Mouse (Mus musculus) kidney, postnatal 36 days (tissue): ENCODE results near the gene Ubxn7.

Source experiments
- DNase-seq, 2 experiments: peaks; one replicate each; pipeline ENCODE4 v3.0.0; 2021 to 2022; ENCODE audit warnings: mixed read lengths in 2 of 2

The Ubxn7 gene

DNA sequence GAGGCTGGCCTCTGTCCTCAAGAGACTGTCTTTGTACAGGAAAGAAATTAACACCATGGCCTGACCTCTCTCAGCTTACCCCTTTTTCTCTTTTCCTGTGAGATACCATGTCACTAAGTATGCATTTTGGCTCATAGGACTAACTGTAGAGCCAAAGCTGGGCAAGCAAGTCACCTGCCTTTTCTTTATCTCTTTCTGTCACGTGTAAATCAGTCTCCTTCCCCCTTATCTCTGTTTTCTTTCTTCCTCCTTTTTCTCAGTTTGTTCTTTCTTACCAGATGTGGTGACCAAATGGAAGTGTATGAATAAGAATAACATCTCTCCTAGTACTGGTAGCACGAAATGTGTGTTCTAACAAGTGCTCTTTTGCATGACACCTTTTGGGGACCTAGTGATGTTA, 52.8 kb downstream of the Ubxn7 start:
- DNase-seq, result no peak

DNA sequence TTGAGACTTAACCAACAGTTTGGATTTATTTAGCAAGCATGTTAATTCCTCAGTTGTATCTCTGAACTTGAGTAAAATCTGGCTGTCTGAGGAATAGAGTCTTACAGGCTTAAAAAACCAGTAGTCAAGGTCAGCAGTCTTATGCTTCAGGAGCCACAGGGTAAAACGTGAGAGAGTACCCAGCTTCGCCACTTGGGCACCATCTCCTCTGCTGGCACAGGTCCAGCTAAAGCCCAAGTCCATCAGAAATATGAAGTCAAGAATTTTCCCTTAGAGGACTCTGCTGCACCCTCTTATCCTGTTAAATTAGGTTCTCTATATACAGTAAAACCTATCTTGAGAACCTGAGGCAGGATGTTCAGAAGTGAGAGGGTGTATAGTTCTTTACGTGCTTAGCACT, 54.8 kb downstream of the Ubxn7 start:
- peak; percentile 18 to 52 for DNase-seq

- no peak for DNase-seq
Observed at GRCm38 (mm10) chr16:32389049-32389448, 57.0 kb downstream of the Ubxn7 start.

GRCm38 (mm10) chr16:32389841-32390240, 57.8 kb downstream of the Ubxn7 start:
- DNase-seq, result no peak

- DNase-seq, result no peak
Observed at GRCm38 (mm10) chr16:32390882-32391281, 58.8 kb downstream of the Ubxn7 start.

- DNase-seq, result no peak
Observed at GRCm38 (mm10) chr16:32395679-32396540, 63.9 kb downstream of the Ubxn7 start.

DNA sequence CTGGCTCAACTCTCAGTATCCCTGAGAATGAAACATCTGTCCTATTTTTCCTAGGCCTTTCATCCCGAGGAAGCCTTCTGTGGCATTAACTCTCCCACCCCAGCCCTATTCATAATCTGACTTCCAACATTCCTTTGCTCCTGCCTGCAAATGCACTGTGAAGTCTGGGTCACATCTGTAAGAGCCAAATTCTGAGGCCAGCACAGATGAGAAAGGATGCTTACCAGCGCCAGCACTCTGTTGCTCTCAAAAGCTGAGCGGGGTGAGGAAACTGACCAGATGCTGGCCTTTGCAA, 64.4 kb downstream of the Ubxn7 start:
- DNase-seq, result no peak

DNA sequence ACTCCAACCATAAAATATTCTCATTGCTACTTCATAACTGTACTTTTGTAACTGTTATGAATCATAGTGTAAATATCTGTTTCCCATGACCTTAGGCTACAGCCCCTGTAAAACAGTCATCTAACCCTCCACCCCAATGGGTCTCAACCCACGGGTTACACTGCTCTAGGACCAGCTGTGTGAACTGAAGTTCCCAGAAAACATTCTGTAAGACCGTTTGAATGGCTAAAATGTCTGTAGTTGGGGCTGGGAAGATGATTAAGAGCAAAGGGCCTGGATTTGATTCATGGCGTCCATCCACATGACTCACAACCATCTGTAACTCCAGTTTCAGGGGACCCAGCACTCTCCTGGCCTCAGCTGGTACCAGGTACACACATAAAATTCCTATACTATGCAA, 66.1 kb downstream of the Ubxn7 start:
- DNase-seq, result no peak

- DNase-seq, result no peak
Observed at GRCm38 (mm10) chr16:32400267-32400666, 68.2 kb downstream of the Ubxn7 start, which contains the start of gene Tm4sf19. Gene Tm4sf19 (plus strand): TSS chr16:32400506.

- DNase-seq, result no peak
Observed at GRCm38 (mm10) chr16:32401335-32401965, 69.4 kb downstream of the Ubxn7 start.

DNA sequence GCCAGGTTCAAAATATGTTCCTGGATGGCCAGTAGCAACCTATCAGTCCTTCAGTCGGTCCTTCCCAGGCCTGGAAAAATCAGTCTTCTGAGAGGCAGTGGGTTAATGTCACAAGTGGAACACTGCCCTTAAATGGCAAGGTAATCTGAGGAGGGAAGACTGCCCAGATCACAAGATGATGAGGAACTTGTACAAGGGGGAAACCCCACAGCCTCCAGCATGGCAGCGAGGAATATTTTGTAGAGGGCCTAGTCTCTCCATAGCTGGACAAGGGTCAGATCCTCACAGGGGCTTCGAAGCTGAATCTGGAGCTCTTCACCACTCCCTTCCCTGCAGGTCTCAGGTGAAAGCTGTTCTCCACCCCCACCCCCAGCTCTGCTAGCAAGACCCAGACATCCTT, 70.8 kb downstream of the Ubxn7 start:
- DNase-seq, result no peak

DNA sequence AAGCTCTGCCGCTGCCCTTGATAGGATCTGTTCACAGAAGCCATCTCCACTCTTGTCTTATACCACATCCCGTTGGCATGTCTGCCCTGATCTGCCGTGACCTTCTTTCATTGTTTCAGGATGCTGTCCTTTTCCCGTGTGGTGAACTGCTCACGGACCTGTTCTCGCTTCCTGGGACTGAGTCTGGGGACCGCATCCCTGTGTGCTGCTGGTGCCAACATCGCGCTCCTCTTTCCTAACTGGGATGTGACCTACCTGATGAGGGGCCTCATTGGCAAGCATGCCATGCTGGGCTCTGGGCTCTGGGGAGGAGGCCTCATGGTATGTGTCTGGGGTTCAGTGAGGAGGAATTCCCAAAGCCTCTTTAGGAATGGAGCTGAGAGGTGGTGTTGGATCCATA, 73.7 kb downstream of the Ubxn7 start:
- no peak for DNase-seq

- no peak for DNase-seq
Observed at GRCm38 (mm10) chr16:32406671-32407070, 74.6 kb downstream of the Ubxn7 start.

DNA sequence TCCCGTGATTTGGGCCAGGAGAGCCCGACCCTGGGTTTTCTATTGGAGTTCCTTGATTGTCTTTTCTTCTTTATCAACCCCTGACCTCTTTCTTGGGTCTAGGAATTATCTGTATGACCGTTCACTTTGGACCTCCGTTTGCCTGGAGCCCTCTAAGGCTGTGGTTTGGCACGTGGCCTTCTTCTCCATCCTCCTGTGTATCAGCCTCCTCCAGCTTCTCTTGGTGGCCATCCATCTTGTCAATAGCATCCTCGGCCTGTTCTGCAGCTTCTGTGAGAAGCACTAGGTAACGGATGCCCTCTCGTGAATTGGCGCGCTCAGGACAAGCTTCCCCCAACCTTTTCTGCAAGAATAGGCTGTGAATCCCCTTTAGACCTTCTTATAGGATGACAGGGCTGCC, 75.7 kb downstream of the Ubxn7 start:
- DNase-seq, result no peak

DNA sequence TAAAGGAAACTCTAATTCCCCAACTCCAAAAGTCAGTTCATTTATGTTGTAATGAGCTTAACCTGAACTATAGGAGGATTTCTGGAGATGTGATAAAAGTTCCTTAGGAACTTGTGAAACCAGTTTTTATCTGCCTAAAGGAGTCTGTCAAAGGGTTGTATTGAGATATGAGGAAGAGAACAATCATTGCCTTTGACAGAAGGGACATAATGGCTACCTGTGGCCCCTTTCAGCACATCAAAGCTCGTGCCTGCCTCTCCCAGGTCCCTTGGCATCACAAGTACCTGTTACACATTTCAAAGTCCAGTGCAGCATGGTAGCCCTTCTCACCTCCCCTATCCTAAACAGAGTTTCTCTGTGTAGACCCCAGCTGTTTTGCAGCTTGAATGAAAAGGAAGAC, 85.4 kb downstream of the Ubxn7 start:
- DNase-seq, result no peak

DNA sequence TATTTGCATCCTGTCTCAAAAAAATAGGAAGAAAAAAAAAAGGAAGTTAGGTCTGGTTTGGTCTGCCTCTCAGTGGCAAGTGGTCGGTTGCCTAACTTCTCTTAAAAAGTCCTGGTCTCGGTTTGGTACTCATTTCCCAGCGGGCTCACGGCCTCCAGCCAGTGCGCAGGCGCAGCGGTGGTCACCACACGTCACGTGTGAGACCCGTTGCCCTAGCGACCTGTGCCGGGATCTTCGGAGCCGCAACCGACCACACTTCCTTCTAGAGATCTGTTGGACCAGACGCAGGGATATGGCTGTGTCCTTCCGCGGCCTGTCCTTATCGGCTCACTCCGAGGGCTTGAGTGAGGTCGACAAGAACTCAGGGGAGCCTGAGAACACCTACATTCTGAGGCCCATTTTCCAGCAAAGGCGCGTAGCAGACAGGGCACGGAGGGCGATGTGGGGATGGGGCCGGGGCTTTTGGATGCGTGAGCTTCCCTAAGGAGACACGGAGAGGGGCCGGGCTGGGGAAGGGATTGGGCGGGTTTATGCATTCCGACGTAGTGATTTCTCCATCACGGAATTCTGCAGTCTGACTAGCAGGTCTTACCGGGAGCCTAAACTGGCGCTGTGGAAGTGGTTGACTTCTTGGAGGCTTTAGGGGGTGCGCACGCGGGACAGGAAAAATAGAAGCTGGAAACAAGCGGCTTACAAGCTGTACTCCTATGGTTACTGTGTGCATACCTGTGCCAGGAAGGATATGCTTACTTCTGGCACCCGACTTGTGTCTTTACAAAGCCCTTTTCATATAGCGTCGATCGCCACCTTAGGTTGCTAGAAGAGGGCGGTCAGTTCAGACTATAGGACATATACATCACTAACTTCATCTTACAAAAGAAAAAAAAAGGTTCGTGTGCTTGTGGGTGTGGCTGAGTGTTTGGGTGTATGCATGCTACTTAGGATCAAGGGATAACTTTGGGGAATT, 87.7 kb downstream of the Ubxn7 start, which contains the start of gene Tctex1d2:
TSS of gene Tctex1d2 (plus strand) at position 186 of the 967 bp plus-strand sequence.
- peak; percentile 97 for DNase-seq

GRCm38 (mm10) chr16:32427506-32427905, 95.4 kb downstream of the Ubxn7 start:
- peak; percentile 36 to 62 for DNase-seq

DNA sequence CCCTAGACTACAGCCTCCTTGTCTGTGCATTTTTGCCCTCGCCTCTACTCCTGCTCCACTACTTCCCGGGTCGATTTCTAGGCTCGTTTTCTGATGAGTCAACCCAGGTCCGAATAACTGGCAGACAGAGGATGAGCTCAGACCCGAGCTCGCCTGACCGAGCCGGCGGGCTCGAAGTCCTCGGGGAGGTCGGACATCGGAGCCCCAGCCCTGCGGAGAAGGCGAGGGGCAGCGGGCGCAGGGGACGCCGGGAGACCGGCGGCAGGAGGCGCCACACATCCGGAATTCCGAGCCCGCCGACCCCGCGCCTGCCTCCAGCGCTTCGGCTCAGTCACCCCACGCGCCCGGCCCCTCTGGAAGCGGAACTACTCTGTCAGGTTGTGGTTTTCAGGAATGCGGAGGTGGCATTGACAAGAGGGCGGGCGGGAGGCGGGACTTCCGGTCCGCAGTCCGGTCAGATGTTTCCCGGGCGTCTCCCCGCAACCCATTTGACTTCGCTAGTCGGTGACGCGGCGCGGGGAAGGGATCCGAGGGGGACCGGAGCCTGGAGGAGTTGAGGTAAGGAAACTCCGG, 98.5 kb downstream of the Ubxn7 start, which contains the start of gene Pcyt1a:
TSS of gene Pcyt1a (plus strand) at position 448 of the 573 bp plus-strand sequence.
- DNase-seq, result peak; percentile 93 to 95

DNA sequence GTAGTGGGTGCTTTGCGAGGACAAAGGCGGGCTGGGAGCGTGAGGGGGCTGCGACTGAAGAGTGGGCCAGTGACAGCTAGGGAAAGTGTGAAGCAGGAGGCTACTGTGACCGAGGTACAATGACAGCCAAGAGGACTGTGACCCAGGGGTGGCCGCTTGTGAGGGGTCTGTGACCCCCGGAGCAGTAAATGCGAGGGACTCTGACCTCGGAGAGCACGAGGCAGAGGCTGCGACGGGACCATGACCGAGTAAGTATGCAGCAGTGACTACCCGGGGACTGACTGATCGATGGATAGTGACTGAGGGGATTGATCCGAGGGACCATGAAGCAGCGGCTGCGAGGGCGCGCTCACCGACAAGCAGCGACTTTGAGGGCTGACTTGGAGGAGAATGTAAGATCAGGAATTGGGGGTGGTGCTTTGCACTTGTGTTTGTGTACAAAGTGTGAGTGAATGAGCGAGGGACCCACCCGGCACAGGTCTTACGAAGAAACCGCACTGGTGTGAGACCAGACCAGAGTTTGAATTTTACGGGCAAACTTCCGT, 99.1 kb downstream of the Ubxn7 start:
- peak in 1 of 2 experiments; percentile 33 for DNase-seq

DNA sequence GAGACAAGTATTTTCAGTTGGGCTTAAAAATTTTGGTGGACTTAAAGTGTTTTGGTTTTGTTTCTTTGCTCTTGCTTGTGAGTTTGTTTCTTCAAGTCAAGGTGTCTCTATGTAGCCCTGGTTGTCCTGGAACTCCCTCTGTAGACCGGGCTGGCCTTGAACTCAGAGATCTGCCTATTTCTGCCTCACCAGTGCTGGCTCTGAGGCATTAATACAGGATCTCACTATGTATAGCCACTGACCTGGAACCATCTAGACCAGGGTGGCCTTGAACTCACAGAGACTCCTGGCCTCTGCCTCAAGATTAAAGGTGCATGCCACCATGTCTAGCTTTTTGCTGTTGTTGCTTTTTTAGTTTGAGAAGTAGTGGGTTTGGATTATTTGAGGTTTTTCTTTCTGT, 99.9 kb downstream of the Ubxn7 start:
- DNase-seq, result no peak

GRCm38 (mm10) chr16:32433138-32433537, 101.1 kb downstream of the Ubxn7 start:
- DNase-seq, result no peak

GRCm38 (mm10) chr16:32434066-32434465, 102.0 kb downstream of the Ubxn7 start:
- peak; percentile 38 to 43 for DNase-seq
